In genomic region chr16:15386241-15386574, GRCm38 (mm10) we compare ENCODE assay signal across 9 mouse cellular contexts.
DNase-seq lines count a peak whose midpoint lies in the region; ATAC-seq and TF ChIP-seq lines count a peak whose summit lies in the region.
"Had no signal": no experiment of that assay in that cellular context is flagged by ENCODE, and none has a peak within 500 bp of the region (broad histone marks: within the 10 kb centered on the region; RNA-seq: fewer than 3 reads in every experiment).

No protein-coding gene starts in this region.

- TF ChIP-seq CTCF in thymus, adult 2 months (IDR thresholded peaks at IDR 0.05; ENCODE audit: borderline replicate concordance, control insufficient read depth, extremely low read depth, insufficient read depth, low read length, poor library complexity): no peak

- H3K4me1 ChIP-seq in heart, embryonic 14.5 days (ENCODE audit: control insufficient read depth in 2 of 2, insufficient read depth in 2 of 2, low read length in 2 of 2): peaks cover 2 to 16% of the 10 kb centered on the region in 2 experiments; a peak in 3 of 4 replicates
- H3K4me1 ChIP-seq in thymus, adult 2 months (replicated peaks; ENCODE audit: control insufficient read depth, insufficient read depth, low read length): no peaks in the 10 kb centered on the region

- ATAC-seq in heart, embryonic 14.5 days (ENCODE audit: insufficient number of reproducible peaks, insufficient read depth, low FRiP score, low read depth): peak; percentile 59; the same call in 1 of the 2 replicates

- no peaks in the 10 kb centered on the region for H3K36me3 ChIP-seq in heart, embryonic 14.5 days (ENCODE audit: control insufficient read depth, insufficient read depth, low read length)
- no peaks in the 10 kb centered on the region for H3K36me3 ChIP-seq in thymus, adult 2 months (ENCODE audit: control insufficient read depth, insufficient read depth, low read length)

- no peak for TF ChIP-seq POLR2A in thymus, adult 2 months (IDR thresholded peaks at IDR 0.05; ENCODE audit: control insufficient read depth, extremely low read depth, insufficient read depth, low read length, poor library complexity)

- no peaks in the 10 kb centered on the region for H3K9me3 ChIP-seq in heart, embryonic 14.5 days (ENCODE audit: control insufficient read depth, low read length)

- no peak for DNase-seq in heart, adult 18-20 months
- DNase-seq in brain, adult 2 months (ENCODE audit: low read depth, low spot score): peak; percentile 90
- peak; percentile 3 to 15 for DNase-seq in layer of hippocampus, postnatal 10 days (ENCODE audit: low spot score in 2 of 2)
- peak; percentile 79 to 86 for DNase-seq in lung, postnatal 4 days
- DNase-seq in retina, embryonic 14.5 days (ENCODE audit: low spot score): no peak
- DNase-seq in urinary bladder, postnatal 25 days (ENCODE audit: low spot score): no peak
- no peak for DNase-seq in thymus, adult 2 months

- H3K27me3 ChIP-seq in heart, embryonic 14.5 days (ENCODE audit: control insufficient read depth, insufficient read depth, low read length): no peaks in the 10 kb centered on the region
- no peaks in the 10 kb centered on the region for H3K27me3 ChIP-seq in thymus, adult 2 months (ENCODE audit: control insufficient read depth, insufficient read depth, low read length)

- no peak overlapping the region for H3K9ac ChIP-seq in heart, embryonic 14.5 days (ENCODE audit: low read length)

- H3K4me2 ChIP-seq in heart, embryonic 14.5 days (ENCODE audit: low read length): no peak overlapping the region
- H3K4me2 ChIP-seq: midbrain, embryonic 11.5 days had no signal

- H3K4me3 ChIP-seq in heart, embryonic 14.5 days (ENCODE audit: control insufficient read depth in 1 of 2, insufficient read depth in 1 of 2, low read depth in 1 of 2, low read length in 2 of 2): no peak overlapping the region
- no peak overlapping the region for H3K4me3 ChIP-seq in thymus, adult 2 months (ENCODE audit: control insufficient read depth, insufficient read depth, low read length)

- WGBS in heart, embryonic 14.5 days: 11% methylated on average over 1 of the region's 1 CpGs
- 19% methylated on average over 1 of the region's 1 CpGs for WGBS in thymus, adult 2 months

- peak overlapping the region in 1 of 2 experiments; percentile 48; a peak in 1 of 4 replicates for H3K27ac ChIP-seq in heart, embryonic 14.5 days (replicated peaks in 1 of 2; ENCODE audit: control insufficient read depth in 1 of 2, insufficient read depth in 1 of 2, low read depth in 2 of 2, low read length in 2 of 2)
- H3K27ac ChIP-seq in thymus, adult 2 months (ENCODE audit: control insufficient read depth, insufficient read depth, low read length): no peak overlapping the region

Comparison
In these comparisons a context has a peak if more than half of its experiments do, and no peak if none do; other contexts are left out.
1. DNase-seq: peak in brain, adult 2 months (single experiment), layer of hippocampus, postnatal 10 days (2 of 2) and lung, postnatal 4 days (2 of 2); none in heart, adult 18-20 months (0 of 2), retina, embryonic 14.5 days (single experiment), urinary bladder, postnatal 25 days (single experiment) and thymus, adult 2 months (single experiment).